Mouse (Mus musculus): ENCODE results near the gene Hsd3b7.
"Not testable (repeated sequence)": the region's sequence is repeated elsewhere in the genome, so short reads cannot be mapped to it uniquely, and the experiment has no call there.

The Hsd3b7 gene

DNA sequence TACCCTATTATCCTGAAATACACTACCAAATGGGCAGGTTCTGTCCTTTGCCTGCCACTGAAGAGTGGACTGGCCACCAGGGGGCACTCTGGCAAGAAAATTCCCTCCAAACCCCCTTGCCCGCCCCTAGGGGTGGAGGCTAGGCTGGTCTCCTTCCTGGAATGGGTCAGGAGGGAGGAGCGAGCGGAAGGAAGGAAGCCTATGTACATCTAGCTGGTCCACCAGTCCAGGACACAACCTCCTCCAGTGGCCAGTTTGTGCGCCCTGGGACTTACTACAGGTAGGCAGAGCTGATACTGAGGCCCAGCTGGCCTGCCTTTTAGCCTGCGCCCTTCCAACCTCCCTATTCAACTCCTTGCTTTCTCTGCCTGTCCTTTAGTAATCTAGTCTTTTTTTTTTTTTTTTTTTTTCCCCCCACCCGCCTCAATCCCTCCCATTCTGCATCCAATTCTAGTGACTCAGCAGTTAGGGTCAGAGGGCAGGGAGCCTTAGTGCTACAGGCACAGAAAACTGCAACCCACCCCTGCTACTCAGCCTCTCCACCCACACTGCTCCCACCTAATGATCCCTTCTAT, at the start of gene Hsd3b7:
Gene Hsd3b7, plus strand, starts transcription at position 170 of the 575 bp plus-strand sequence.
- peak; percentile 93 for DNase-seq (ENCODE audit: low spot score)

DNA sequence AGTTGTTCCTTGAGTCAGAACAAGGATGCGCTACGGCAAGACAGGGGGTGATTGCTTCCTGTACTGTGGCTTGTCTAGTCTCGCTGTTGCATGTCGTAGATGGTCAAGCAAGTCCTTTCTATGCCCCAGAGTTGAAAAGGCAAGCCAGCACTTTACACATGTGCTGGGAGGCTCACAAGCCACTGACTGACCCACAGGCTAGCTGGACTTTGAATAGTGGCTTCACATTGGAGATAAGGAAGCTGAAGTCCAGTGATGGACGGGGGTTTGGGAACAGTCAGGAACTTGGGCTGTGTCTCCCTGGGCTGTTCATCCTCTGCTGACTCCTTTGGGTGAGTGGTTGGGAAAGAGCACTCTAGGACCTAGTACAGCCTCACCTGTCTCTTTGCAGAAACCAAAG, 48.8 kb upstream of the Hsd3b7 start:
- no peak for DNase-seq (ENCODE audit: low spot score)

DNA sequence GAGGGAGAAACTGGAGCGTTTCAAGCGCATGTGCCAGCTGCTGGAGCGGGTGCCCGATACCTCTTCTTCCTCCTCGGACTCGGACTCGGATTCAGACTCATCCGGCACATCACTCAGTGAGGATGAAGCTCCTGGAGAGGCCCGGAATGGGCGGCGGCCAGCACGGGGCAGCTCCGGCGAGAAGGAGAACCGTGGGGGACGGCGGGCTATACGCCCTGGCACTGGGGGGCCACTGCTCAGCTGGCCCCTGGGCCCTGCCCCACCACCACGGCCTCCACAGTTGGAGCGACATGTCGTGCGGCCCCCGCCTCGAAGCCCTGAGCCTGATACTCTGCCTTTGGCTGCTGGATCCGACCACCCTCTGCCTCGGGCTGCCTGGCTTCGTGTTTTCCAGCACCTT, 48.3 kb upstream of the Hsd3b7 start:
- DNase-seq (ENCODE audit: low spot score), result no peak

DNA sequence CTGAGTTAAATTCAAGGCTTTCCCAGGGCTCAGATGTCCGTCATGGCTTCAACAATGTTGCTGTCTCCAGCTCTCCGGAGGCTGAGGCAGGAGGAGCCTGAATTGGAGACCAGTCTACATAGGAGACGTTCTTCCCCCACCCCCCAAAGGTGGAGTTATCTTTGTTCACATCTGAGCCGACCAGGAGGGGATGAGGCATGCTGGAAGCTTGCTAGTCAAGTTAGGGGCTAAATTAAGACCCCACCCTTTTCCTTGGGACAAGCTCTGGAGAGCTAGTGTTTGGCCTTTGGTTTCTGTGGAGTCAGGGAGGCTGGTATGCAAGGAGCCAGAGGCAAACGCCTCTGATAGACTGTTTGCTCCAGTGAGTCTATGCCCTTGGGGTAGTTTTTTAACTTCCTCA, 47.2 kb upstream of the Hsd3b7 start:
- no peak for DNase-seq (ENCODE audit: low spot score)

DNA sequence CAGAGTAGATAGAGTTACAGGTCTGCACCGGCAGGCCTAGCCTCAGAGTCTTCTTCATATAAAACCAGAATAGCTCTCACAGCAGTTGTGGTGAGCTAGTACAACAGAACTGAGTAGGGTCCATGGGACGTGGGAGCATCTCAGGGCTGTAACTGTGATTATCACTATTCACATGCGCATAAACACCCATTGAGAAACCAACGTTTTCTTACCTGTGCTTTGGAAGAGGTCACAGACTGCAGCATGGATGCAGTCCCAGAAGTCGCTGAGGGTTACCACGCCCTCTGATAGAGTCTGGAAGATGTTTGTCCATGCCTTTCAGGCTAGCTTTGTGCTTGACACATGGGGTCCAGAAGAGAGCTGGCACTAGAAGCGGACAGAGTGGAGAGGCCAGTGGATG, 46.7 kb upstream of the Hsd3b7 start:
- DNase-seq (ENCODE audit: low spot score), result no peak

GRCm38 (mm10) chr7:127759716-127760115, 40.7 kb upstream of the Hsd3b7 start:
- DNase-seq (ENCODE audit: low spot score), result no peak

- DNase-seq (ENCODE audit: low spot score), result no peak
Measured at GRCm38 (mm10) chr7:127760478-127760877, 39.9 kb upstream of the Hsd3b7 start.

DNA sequence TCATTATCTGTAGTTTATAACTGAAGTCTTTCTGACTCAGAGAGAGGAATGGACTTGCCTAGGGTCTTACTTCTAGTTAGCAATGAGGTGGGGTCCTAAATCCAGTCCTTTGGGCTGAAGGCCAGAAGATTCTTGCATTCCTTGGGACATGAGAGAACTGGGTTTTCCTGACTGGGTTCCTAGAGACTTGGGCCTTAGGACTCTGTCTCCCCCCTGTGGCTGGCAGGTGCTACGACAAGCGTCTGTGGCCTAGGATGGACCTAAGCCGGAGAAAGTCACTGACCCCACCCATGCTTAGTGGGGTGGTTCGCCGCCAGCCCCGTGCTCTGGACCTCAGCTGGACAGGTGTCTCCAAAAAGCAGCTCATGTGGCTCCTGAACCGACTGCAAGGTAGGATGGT, 39.4 kb upstream of the Hsd3b7 start:
- DNase-seq (ENCODE audit: low spot score), result peak; percentile 68

DNA sequence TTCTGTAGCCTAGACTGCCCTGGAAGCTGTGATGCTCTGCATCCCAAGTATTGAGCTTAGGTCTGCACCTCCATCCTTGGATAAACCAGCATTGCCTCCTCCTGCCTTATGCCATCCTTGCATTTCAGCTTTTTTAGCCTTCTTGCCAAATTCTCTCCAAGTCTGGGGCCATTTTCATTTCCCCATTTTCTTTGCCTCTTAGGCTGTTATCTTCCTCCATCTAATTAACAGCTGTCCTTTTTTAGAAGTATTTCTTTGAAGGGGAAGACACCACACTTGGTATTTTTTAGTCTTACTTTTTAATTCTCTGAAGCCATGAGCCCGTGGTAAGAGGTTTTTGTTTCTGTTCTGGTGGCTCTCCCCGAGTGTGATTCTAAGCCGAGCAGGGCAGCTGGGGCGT, 36.8 kb upstream of the Hsd3b7 start:
- no peak for DNase-seq (ENCODE audit: low spot score)

GRCm38 (mm10) chr7:127765756-127766155, 34.6 kb upstream of the Hsd3b7 start:
- no peak for DNase-seq (ENCODE audit: low spot score)

DNA sequence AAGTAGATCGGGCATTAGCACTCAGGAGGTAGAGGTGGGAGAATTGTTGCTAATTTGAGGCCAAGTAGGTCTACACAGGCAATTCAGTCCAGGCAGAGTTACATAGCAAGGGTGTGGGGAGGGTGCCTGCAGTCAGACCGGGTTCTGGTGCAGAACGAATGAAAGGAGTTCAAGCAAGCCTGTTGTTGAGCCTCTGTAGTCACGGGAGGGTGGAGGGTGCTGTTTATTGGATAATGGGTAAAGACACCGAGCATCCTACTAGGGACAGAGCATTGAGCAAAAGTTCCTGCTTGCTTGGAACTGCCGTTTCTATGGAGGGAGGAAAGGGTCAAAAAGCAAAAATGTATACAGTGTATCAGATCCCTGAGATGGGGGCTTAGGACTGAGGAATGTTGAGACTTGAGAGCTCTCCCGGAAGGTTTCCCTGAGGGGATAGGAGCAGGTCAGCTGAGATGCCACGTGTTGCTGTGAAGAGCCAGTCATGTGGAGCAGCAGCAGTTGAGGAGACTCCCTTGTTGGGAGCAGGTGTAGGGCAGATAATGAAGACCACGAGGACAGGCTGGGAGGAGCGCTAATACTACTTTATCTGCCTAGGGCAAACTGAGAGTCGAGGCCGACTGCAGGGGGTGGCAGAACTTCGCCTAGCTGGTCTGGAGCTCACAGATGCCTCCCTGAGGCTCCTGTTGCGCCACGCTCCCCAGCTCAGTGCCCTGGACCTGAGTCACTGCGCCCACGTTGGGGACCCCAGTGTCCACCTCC, 33.4 kb upstream of the Hsd3b7 start:
- DNase-seq (ENCODE audit: low spot score), result no peak

DNA sequence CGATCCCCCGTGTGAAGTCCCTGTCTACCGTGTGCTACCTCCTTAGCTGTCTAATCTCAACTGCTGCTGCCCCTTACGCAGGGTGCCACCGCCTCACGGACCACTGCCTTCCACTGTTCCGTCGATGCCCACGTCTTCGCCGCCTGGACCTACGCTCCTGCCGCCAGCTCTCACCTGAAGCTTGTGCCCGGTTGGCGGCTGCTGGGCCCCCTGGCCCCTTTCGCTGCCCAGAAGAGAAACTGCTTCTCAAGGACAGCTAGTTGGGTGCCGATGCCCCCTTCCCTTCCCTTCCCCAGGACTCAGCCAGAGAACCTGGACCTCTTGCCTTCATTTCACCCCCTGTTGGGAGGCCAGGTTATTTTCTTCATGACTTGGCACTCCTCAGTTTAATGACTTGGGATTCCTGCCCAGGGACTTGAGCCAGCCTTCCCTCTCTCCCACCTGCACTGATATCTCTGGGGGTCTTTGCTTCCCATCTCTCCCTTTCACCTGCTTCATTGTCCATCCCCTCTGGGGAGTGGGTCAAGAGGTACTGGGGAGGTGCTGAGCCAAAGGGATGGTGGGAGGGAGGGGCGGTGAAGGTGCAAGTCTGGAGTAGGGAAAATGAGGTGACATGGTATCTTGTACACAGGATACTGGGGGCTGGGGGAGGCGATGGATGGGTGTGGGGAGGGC, 32.6 kb upstream of the Hsd3b7 start:
- DNase-seq (ENCODE audit: low spot score), result no peak

DNA sequence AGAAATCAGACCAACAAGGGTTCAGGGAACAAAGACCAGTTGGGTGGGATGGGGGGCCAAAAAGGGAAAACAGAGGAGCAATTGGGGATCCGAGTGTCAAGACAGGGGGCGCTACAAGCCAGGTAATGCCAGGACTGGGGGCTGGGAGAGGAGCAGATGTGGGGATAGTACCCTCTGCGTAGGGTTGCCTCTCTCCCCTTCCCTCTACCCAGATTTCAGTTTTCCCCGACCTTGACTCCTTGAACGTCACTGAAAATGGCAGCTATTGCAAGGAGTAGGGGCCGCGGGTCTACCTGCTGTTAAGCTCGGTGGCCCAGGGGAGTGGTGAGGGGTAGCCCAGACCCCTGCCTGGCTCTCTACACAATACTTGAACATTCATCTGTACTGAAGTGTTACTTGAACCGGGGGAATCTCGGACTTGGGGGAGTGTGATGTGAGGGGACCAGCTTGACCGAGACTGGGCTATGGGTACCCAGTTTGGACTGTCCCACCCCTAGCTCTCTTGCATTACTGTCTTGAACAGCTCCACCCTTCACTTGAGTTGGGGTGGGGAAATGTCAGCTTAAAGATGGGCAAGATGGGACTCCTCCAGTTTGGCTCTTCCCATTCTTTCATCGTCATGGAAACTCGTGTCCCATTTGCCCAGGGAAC, 31.9 kb upstream of the Hsd3b7 start:
- DNase-seq (ENCODE audit: low spot score), result no peak

- peak; percentile 87 for DNase-seq (ENCODE audit: low spot score)
Measured at GRCm38 (mm10) chr7:127768997-127769593, 31.3 kb upstream of the Hsd3b7 start.

- peak; percentile 89 for DNase-seq (ENCODE audit: low spot score)
Measured at GRCm38 (mm10) chr7:127769651-127770038, 30.8 kb upstream of the Hsd3b7 start, which contains the start of gene Orai3. Gene Orai3, plus strand, starts transcription at chr7:127769815.

- DNase-seq (ENCODE audit: low spot score), result no peak
Measured at GRCm38 (mm10) chr7:127770039-127770905, 30.1 kb upstream of the Hsd3b7 start.

- no peak for DNase-seq (ENCODE audit: low spot score)
Measured at GRCm38 (mm10) chr7:127771262-127771661, 29.1 kb upstream of the Hsd3b7 start.

GRCm38 (mm10) chr7:127772080-127772479, 28.3 kb upstream of the Hsd3b7 start:
- no peak for DNase-seq (ENCODE audit: low spot score)

DNA sequence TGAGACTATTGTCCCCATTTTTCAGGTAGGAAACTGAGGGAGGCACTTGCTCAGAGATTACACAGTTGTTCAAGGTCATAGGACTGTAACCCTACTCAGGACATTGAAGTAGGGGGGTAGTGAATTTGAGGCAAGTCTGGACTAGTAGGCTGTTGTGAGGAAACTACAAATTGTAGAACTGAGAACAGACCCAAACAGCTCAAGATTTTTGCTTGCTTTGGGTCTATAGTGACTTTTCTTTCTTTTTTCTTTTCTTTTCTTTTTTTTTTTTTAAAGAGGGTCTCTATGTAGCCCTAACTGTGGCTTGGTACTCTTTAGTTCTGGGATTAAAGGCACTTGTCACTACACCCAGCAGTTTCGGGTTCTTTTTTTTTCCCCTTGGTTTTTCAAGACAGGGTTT, 27.8 kb upstream of the Hsd3b7 start:
- no peak for DNase-seq (ENCODE audit: low spot score)

DNA sequence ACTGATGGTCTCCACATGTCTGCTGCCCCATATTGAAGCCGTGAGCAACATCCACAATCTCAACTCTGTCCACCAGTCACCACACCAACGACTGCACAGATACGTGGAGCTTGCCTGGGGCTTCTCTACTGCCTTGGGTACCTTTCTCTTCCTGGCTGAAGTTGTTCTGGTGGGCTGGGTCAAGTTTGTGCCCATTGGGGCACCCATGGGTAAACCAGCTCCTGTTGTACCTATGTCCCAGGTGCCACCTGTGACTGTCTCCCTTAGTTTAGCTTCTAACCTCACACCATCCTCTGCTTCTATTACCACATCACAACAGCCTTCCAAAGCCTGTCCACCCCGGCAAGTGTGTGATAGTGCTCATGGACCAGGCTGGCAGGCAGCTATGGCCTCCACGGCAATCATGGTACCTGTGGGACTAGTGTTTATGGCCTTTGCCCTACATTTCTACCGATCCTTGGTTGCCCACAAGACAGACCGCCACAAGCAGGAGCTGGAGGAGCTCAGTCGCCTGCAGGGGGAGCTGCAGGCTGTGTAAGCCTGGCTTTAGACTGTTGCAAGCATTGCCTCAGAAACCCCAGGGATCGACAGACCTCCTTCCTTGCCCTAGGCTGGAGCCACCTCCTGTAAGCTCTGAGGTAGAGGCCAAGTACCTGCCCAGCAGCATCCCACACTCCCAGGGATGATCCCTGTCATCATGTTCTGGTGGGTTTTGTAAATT, 26.6 kb upstream of the Hsd3b7 start:
- peak; percentile 73 for DNase-seq (ENCODE audit: low spot score)

DNA sequence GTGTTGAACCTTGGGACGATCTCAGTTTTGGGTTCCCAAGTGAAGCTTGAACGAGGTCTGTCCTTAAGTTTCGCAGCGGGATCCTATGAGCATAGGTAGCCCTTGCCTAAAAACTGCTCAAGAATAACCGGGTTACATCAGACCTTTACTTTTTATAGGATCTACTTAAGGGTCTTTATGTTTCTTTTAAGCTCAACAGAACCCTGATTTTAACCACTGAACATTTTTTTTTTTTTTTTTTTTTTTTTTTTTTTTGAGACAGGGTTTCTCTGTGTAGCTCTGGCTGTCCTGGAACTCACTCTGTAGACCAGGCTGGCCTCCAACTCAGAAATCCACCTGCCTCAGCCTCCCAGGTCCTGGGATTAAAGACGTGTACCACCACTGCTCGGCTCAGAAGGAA, 24.6 kb upstream of the Hsd3b7 start:
- not testable (repeated sequence) for DNase-seq (ENCODE audit: low spot score)

Measured in ovary, postnatal 36 days (tissue).